Mouse (Mus musculus): ENCODE measurements around the gene Abhd11.

Abhd11 gene

DNA sequence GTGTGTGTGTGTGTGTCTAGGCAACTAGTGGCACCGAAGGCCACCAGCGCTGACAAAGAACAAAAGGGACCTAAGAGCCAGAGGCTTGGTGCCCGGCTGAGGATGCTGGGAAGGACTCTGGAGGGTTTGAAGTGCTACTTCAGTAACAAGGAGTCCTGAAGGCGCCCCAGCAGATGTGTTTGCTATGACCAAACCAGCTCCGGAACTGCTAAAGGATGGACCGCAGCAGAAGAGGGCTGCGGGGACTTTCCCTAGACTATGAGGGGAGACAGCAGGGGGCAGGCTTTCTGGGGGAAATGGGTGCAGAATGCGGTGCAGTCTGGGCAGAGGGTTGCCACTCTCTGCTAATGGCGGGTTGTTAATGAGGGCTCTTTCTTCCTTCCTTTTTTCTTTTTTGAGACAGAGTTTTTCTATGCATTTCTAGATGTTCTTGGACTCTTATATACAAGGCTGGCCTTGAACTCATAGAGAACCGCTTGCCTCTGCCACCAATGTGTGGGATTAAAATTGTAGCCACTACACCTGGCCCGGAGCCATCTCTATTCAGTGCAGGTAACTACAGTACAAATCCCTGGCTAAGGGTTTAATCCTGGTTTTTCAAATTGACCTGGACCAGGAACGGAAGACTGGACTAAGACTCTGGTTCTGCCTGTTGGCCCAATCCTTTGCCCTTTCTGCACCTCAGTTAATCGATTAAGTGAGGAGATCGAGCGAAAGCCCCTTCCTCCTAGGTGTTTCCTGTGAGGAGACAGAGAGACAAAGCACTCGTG lies 965 bp upstream of the Abhd11 start:
- POLR2A ChIA-PET: interaction anchor here (0.5 to 6.6 kb wide), 121 partner anchors 7 to 954 kb away, joined by 3 to 189 read pairs (median 7); partner anchors contain the start of genes Stx1a (in 4 of the 4), Cldn3 (in 3 of the 4), Cldn4 (in 3 of the 4) and Bud23 (in 2 of the 4)
- CTCF ChIA-PET: interaction anchor here (0.6 to 5.8 kb wide), 28 partner anchors 7 to 179 kb away, joined by 3 to 47 read pairs (median 6); partner anchors contain the start of genes Cldn3 (in 2 of the 4), Mettl27 (in 2 of the 4), Stx1a (in 1 of the 4) and Tmem270 (in 1 of the 4)

DNA sequence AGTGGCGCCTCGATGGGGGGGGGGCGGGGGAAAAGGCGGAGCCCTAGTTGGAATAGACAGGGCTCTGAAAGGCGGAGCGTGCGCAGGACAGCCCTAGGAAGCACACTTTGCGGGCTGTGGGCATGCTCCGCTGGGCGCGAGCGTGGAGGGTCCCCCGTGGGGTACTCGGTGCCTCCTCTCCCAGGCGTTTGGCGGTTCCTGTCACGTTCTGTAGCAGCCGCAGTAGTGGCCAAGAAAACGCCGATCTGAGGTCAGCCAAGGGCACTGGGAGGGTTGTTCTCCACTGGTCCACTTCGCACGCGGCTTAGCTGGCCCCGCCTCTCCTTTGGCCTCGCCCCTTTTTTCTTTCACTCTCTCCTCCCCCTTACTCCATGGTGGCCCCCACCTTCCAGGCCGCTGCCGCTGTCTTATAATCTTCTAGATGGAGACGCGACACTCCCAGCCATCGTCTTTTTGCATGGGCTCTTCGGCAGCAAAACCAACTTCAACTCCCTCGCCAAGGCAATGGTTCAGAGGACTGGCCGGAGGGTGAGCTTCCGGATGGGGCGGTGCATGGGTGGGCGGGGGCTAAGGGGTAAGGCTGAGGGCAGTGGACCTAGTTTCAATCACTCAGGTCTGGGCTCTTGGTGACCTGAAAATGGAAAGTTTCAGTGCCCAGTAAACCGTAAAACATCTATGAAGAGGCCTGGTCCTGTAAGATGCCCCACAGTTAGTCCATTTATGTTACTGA lies 803 bp downstream of the Abhd11 start:
- CTCF ChIA-PET: interaction anchor here (0.5 to 5.8 kb wide), 29 partner anchors 8 to 756 kb away, joined by 3 to 47 read pairs (median 6); partner anchors contain the start of genes Cldn3 (in 2 of the 4), Mettl27 (in 2 of the 4), Tmem270 (in 1 of the 4) and Vps37d (in 1 of the 4)

DNA sequence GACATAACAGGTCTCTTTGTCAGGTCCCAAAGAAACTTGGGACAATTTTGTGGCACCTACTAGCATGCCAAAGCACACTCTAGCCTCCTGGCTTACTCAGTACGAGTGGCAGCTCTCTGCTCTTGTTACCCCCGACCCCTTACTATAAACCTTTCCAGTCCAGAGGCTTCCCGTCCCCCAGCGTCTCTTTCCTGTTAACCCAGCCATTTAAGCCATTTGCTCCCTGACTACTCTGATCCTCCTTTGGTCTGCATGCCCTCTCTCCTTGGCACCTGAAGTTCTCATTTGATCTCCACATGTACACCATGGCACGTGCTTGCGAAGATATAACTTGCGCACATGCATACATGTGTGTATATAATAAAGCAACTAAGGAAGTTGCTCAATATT lies 1.4 kb downstream of the Abhd11 start:
- ChIA-PET POLR2A (interaction anchor here in 3 of 4 experiments (0.5 to 6.6 kb wide), 72 partner anchors 8 to 835 kb away, joined by 3 to 189 read pairs (median 10); partner anchors contain the start of genes Cldn3 (in 3 of the 3), Cldn4 (in 3 of the 3), Stx1a (in 3 of the 3) and Mettl27 (in 2 of the 3)), CTCF (interaction anchor here in 3 of 4 experiments (0.6 to 5.8 kb wide), 9 partner anchors 8 to 276 kb away, joined by 3 to 47 read pairs (median 7); partner anchors contain the start of genes Cldn3 (in 1 of the 3) and Tmem270 (in 1 of the 3))

More for the DNA sequence above, 803 bp downstream of the Abhd11 start:
- POLR2A ChIA-PET: interaction anchor here (0.5 to 6.6 kb wide), 133 partner anchors 8 to 1840 kb away, joined by 3 to 189 read pairs (median 5); partner anchors contain the start of genes Cldn3 (in 4 of the 4), Stx1a (in 4 of the 4), Cldn4 (in 3 of the 4) and Baz1b (in 2 of the 4)

DNA sequence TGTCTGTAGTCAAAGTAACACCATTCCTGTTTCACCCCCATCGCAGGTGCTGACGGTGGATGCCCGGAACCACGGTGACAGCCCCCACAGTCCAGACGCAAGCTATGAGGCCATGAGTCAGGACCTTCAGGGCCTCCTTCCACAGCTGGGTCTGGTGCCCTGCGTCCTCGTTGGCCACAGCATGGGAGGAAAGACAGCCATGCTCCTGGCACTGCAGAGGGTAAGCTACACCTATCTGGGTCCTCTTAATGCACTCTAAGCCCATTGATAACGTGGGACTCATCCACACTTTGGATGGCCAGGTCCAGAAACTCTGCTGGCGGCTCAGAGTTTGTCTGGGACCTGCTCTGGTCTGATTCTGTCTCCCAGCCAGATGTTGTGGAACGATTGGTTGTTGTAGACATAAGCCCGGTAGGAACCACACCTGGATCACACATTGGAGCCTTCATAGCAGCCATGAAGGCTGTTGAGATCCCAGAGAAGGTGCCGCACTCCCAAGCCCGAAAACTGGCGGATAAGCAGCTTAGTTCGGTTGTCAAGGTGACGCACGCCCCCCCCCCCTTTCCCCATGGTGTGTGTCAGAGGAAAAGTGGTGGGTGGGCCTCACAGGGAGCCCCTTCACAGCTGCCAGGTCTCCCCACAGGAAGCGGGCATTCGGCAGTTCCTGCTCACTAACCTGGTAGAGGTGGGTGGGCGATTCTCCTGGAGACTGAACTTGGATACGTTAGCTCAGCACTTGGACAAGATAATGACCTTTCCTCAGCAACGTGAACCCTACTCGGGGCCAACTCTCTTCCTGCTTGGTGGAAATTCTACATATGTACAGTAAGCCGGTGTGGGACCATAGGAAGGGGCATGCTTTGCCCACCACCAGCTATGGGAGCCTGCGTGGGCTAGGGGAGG lies 2.1 kb downstream of the Abhd11 start:
- ChIA-PET CTCF (interaction anchor here (0.6 to 5.8 kb wide), 15 partner anchors 12 to 537 kb away, joined by 3 to 47 read pairs (median 5); partner anchors contain the start of genes Cldn3 (in 1 of the 4), Mettl27 (in 1 of the 4), Stx1a (in 1 of the 4) and Tmem270 (in 1 of the 4)), POLR2A (interaction anchor here in 3 of 4 experiments (0.6 to 6.6 kb wide), 28 partner anchors 10 to 647 kb away, joined by 3 to 84 read pairs (median 7); partner anchors contain the start of genes Cldn3 (in 3 of the 3), Cldn4 (in 2 of the 3), Mettl27 (in 1 of the 3) and Stx1a (in 1 of the 3))

DNA sequence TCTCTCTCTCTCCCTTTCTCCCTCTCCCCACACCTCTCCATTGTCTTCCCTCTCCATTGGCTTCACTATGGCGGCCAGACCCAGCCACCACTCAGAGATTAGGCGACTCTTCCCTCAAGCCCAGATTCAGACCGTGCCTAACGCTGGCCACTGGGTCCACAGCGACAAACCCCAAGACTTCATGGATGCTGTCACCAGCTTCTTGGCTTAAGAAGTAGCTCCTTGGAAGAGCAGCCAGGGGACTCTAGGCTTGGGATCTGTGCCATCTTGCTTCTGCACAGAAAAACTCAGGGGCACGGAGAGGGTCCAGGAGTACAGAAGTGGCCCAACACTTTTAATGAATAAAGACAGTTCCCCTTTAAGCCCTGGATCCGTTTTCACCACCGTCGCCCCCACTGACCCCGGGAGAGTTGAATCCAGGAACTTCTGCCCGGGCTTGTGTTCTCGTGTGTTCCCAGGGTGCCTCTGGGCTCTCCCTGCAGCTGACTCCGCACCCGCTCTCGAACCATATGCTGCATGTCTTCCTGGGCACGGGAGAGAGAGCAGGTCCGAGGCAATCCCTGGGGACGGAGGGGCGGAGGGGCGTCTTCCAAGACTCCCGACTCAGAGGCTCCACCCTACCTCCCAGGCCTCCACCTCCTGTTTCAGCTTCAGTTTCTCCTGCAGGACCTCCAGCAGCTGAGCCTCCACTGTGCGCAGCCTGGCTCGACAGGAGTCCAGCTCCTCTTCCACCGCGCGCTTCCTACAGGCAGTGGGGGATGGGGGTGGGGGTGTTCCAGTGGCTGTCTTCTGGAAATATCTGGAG lies 3.1 kb downstream of the Abhd11 start:
- ChIA-PET POLR2A (interaction anchor here (0.6 to 6.6 kb wide), 33 partner anchors 11 to 180 kb away, joined by 3 to 84 read pairs (median 4); partner anchors contain the start of genes Cldn3 (in 3 of the 4), Cldn4 (in 3 of the 4), Mettl27 (in 1 of the 4) and Stx1a (in 1 of the 4)), CTCF (interaction anchor here (0.6 to 5.8 kb wide), 37 partner anchors 11 to 538 kb away, joined by 3 to 47 read pairs (median 4); partner anchors contain the start of genes Stx1a (in 3 of the 4), Cldn3 (in 1 of the 4), Mettl27 (in 1 of the 4) and Tmem270 (in 1 of the 4))

DNA sequence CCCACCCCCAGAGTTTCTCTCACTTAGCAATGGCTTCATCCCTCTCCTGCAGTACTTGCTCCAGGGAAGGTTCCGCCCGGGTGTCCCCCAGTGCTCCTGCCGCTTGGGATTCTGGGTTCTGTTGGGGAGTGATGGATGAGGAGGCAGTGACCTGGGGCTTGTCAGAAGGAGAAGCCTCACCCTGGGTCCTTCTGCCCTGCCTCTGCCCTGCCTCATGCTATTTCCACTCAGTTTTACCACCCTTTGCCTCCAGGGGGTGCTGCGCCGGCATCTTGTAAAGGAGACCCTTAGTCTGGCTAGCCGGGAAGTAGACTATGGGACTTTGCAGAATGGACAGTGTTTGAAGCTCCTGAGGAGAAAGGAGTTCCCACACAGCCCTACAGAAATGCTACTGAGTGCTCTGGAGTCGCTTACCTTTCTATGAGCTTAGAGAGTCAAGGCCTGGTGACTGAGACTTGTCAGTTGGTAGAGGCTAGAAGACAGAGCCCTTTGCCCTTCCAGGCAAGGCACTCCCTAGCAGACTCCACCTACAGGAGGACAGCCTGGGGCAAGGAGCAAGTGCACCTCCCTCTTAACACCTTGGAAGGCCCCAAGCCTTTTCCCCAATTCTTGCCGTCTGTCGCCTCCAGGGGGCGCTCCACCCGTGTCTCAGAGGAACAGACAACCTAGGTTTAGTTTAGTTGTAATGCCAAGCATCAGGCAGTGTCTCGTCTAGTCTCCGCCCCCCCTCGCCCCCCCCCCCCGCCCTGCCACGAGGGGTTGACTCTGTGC lies 3.9 kb downstream of the Abhd11 start:
- CTCF ChIA-PET: interaction anchor here (0.5 to 5.8 kb wide), 45 partner anchors 9 to 849 kb away, joined by 3 to 47 read pairs (median 4); partner anchors contain the start of genes Stx1a (in 3 of the 4), Tbl2 (in 2 of the 4), Cldn3 (in 1 of the 4) and Mettl27 (in 1 of the 4)
- POLR2A ChIA-PET: interaction anchor here in 3 of 4 experiments (0.6 to 6.6 kb wide), 28 partner anchors 10 to 173 kb away, joined by 3 to 84 read pairs (median 4); partner anchors contain the start of genes Cldn3 (in 3 of the 3), Cldn4 (in 3 of the 3), Stx1a (in 1 of the 3) and Vps37d (in 1 of the 3)

DNA sequence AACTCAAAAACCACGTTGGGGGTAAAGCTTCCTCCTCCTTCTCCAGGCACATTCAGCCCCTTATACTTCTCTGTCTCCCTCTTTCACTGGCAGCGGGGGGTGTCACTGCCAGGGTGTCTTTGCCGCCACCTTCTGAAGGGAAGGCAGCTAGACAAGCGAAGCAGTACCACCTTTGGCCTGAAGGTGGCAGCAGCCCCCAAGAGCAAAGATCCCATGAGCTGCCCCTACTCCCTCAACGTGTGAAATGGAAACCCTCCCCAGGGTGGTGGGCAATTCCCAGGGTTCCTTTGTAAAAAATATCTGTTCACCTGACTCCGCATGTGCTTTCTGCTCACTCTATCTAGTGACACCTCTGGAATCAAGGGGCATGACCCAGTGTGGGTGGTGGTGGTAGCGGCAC lies 6.5 kb downstream of the Abhd11 start:
- POLR2A ChIA-PET: interaction anchor here (0.6 to 2.3 kb wide), 36 partner anchors 8 to 242 kb away, joined by 3 to 11 read pairs (median 4); partner anchors contain the start of genes Cldn3 (in 1 of the 4), Cldn4 (in 1 of the 4), Mettl27 (in 1 of the 4) and Stx1a (in 1 of the 4)
- CTCF ChIA-PET: interaction anchor here (0.5 to 3.6 kb wide), 101 partner anchors 8 to 1692 kb away, joined by 3 to 65 read pairs (median 4); partner anchors contain the start of genes Mettl27 (in 3 of the 4), Vps37d (in 3 of the 4), Dnajc30 (in 2 of the 4) and Tmem270 (in 2 of the 4)

DNA sequence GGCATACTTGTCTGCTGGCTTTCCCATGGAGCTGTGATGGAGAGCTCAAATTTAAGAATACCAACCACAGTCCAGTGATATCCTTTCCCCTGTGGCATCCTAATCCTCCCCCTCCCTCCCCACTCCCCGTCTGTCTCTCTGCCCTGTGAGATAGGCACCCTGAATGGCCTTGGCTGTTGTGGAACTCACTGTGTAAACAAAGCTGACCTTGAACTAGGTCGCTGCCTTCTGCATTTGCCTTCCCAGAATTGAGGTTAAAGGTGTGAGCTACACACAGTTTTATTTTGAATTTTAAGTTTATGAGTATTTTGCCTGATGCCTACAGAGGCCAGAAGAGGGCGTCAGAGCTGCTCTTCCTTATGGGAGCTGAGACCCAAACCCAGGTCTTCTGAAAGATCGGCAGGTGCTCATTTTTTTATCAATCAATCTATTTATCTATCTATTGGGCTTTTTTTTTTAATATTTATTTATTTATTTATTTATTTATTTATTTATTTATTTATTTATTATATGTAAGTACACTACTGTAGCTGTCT lies 7.3 kb downstream of the Abhd11 start:
- ChIA-PET CTCF (interaction anchor here (0.6 to 3.6 kb wide), 56 partner anchors 10 to 337 kb away, joined by 3 to 65 read pairs (median 5); partner anchors contain the start of genes Dnajc30 (in 2 of the 4), Tmem270 (in 2 of the 4), Vps37d (in 2 of the 4) and Bud23 (in 1 of the 4)), POLR2A (interaction anchor here (0.6 to 2.3 kb wide), 20 partner anchors 9 to 170 kb away, joined by 3 to 11 read pairs (median 4); partner anchors contain the start of gene Cldn3 (in 1 of the 4))

DNA sequence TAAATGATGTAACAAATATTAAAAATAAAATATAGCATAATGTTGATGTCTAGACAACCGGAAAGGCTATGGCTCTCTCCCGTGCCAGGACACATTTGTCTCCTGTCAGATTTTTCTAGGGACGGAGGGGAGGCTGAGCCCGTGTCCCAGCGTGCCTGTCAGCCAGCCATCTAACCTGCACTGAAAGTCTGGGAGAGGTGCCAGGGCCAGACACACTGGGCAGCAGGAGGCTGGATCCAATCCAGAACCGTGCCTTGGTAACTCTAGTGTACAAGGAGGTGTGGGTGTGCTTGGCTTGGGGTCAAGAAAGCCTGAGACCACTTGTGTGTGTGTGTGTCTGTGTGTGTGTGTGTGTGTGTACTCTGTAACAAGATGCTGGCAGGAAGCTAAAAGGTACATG lies 12.9 kb downstream of the Abhd11 start:
- POLR2A ChIA-PET: interaction anchor here (0.6 to 5.1 kb wide), 11 partner anchors 12 to 569 kb away, joined by 3 to 52 read pairs (median 5); partner anchors contain the start of genes Abhd11 (in 4 of the 4) and Cldn3 (in 1 of the 4)

DNA sequence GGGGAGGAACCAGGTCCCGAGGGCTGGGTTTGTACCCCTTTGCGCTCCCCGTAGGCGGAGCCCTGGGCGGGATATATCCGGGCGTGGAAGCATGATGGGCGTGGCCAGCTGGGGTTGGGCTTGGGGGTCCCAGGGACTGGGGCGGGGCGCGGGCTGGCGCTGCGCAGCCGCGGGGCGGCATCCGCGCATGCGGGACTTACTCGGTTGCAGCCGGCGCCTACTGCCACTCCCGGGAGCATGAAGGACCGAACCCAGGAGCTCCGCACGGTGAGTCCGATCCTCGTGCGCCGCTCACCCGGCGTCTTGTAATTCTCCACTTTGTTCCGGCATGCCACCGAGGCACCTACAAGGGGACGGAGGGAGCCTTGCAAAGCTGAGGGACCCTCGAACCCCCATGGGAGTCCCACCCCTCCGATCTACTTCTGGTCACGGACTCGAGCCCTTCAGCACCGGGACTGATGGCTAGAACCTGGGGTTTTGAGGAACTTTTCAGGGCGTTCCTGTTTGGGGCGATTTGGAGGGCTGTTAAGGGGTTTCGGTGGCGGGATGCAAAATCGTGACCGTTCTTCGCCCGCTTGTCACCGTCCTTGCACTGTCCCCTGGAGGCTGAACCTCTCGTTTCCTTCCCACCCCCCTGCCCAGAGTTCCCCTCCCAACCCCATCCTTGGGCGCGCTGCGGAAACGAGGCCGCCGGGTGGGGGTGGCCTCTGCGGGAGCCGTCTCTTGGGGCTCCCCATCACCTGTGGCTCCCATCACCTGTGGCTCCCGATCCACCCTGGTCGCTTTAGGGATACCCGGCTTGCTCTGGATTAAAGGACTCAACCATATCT lies 14.6 kb downstream of the Abhd11 start, which contains the start of gene Stx1a:
TSS of gene Stx1a (plus strand) at position 139 of the 830 bp plus-strand sequence.
- ChIA-PET CTCF (interaction anchor here (0.6 to 3.6 kb wide), 25 partner anchors 8 to 464 kb away, joined by 3 to 16 read pairs (median 4); partner anchors contain the start of genes Vps37d (in 2 of the 4), Abhd11 (in 1 of the 4) and Syna (in 1 of the 4)), POLR2A (interaction anchor here (0.7 to 5.1 kb wide), 47 partner anchors 8 to 335 kb away, joined by 3 to 52 read pairs (median 4); partner anchors contain the start of genes Abhd11 (in 4 of the 4), Cldn3 (in 3 of the 4), Cldn4 (in 2 of the 4) and Baz1b (in 1 of the 4))

More for the DNA sequence above, 12.9 kb downstream of the Abhd11 start:
- CTCF ChIA-PET: interaction anchor here in 3 of 4 experiments (0.6 to 3.6 kb wide), 5 partner anchors 9 to 115 kb away, joined by 5 to 16 read pairs (median 12); no protein-coding TSS in a partner anchor

DNA sequence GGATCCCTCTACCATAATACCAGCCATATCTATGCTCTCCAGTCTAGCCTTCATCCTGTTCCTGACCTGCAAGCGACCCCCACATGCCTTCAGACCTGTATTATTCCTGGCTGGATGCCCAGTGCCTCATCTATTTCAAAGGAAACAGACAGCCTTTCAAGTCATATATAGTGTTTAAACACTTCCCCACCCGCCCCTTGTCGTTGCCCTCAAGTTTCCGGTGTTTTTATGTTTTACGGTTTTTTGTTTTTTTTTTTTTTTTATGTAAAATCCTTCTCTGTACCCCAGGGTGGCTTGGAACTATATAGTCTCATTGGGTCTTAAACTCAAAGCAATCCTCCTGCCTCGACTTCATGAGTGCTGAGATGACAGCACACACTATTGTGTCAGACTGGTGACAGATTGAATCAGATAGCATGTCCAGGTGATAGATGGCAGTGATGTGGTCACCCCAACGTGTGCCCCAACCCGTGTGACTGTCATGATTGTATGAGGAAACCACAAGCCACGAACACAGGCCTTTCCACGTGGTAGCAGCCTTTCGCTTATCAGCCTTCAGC lies 15.8 kb downstream of the Abhd11 start:
- ChIA-PET CTCF (interaction anchor here in 3 of 4 experiments (0.9 to 3.6 kb wide), 7 partner anchors 9 to 118 kb away, joined by 4 to 17 read pairs (median 5); no protein-coding TSS in a partner anchor), POLR2A (interaction anchor here in 3 of 4 experiments (0.5 to 2.3 kb wide), 9 partner anchors 9 to 921 kb away, joined by 3 to 9 read pairs (median 5); partner anchors contain the start of genes Abhd11 (in 2 of the 3), Cldn3 (in 1 of the 3) and Limk1 (in 1 of the 3))

DNA sequence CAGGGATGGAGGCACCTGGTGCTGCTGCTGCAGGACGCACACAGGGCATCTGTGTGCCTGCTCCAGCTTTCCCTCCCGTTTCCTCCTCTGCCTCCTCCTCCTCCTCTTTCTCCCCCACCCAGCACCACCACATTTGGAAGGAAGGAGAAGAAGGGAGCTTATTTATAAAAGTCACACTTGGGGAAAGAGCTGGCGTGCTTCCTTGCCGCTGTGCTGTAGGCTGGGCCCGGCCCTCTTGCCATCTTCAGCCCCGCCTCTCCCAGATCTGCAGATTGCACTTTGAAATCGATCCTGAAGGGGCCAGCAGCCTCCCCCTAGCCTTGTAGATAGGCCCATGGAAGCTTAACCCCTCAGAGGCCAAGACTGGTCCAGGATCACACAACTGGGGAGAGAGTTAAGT lies 16.9 kb downstream of the Abhd11 start:
- ChIA-PET CTCF (interaction anchor here in 3 of 4 experiments (0.9 to 2.7 kb wide), 10 partner anchors 9 to 40 kb away, joined by 3 to 17 read pairs (median 5); partner anchors contain the start of gene Cldn3 (in 1 of the 3)), POLR2A (interaction anchor here (0.6 to 2.3 kb wide), 12 partner anchors 10 to 504 kb away, joined by 3 to 9 read pairs (median 3); partner anchors contain the start of gene Abhd11 (in 1 of the 4))
